Mouse (Mus musculus): Measurements from ENCODE around the gene Cfap52.

The Cfap52 gene

GRCm38 (mm10) chr11:67926348-67927055 lies 38.9 kb downstream of the Cfap52 start:
- no peak for DNase-seq (ENCODE audit: low spot score in 2 of 2)

GRCm38 (mm10) chr11:67925000-67925399 lies 40.5 kb downstream of the Cfap52 start:
- DNase-seq (ENCODE audit: low spot score in 2 of 2) = no peak

GRCm38 (mm10) chr11:67923720-67924119 lies 41.7 kb downstream of the Cfap52 start:
- no peak for DNase-seq (ENCODE audit: low spot score in 2 of 2)

GRCm38 (mm10) chr11:67922755-67923125 lies 42.7 kb downstream of the Cfap52 start:
- DNase-seq (ENCODE audit: low spot score in 2 of 2) = peak; percentile 41 to 72

- DNase-seq (ENCODE audit: low spot score in 2 of 2) = peak; percentile 66 to 75
Measured at GRCm38 (mm10) chr11:67921827-67922754, 43.4 kb downstream of the Cfap52 start, which contains the start of gene Usp43. Gene Usp43 (minus strand): TSS chr11:67922153.

- peak; percentile 39 to 61 for DNase-seq (ENCODE audit: low spot score in 2 of 2)
Measured at GRCm38 (mm10) chr11:67921091-67921826, 44.2 kb downstream of the Cfap52 start.

- DNase-seq (ENCODE audit: low spot score in 2 of 2) = no peak
Measured at GRCm38 (mm10) chr11:67920226-67920960, 45.1 kb downstream of the Cfap52 start.

GRCm38 (mm10) chr11:67919593-67919992 lies 45.9 kb downstream of the Cfap52 start:
- no peak for DNase-seq (ENCODE audit: low spot score in 2 of 2)

- DNase-seq (ENCODE audit: low spot score in 2 of 2) = no peak
Measured at GRCm38 (mm10) chr11:67917126-67917525, 48.3 kb downstream of the Cfap52 start.

- peak; percentile 15 to 26 for DNase-seq (ENCODE audit: low spot score in 2 of 2)
Measured at GRCm38 (mm10) chr11:67911074-67911473, 54.4 kb downstream of the Cfap52 start.

- DNase-seq (ENCODE audit: low spot score in 2 of 2) = no peak
Measured at GRCm38 (mm10) chr11:67903756-67904155, 61.7 kb downstream of the Cfap52 start.

- peak; percentile 55 to 79 for DNase-seq (ENCODE audit: low spot score in 2 of 2)
Measured at GRCm38 (mm10) chr11:67897064-67897560, 68.3 kb downstream of the Cfap52 start.

- DNase-seq (ENCODE audit: low spot score in 2 of 2) = no peak
Measured at GRCm38 (mm10) chr11:67895641-67896040, 69.8 kb downstream of the Cfap52 start.

GRCm38 (mm10) chr11:67888521-67888920 lies 76.9 kb downstream of the Cfap52 start:
- DNase-seq (ENCODE audit: low spot score in 2 of 2) = no peak

GRCm38 (mm10) chr11:67885921-67886320 lies 79.5 kb downstream of the Cfap52 start:
- DNase-seq (ENCODE audit: low spot score in 2 of 2) = no peak
